Comparison of ENCODE assay signal across 11 mouse cellular contexts in the genomic region with DNA sequence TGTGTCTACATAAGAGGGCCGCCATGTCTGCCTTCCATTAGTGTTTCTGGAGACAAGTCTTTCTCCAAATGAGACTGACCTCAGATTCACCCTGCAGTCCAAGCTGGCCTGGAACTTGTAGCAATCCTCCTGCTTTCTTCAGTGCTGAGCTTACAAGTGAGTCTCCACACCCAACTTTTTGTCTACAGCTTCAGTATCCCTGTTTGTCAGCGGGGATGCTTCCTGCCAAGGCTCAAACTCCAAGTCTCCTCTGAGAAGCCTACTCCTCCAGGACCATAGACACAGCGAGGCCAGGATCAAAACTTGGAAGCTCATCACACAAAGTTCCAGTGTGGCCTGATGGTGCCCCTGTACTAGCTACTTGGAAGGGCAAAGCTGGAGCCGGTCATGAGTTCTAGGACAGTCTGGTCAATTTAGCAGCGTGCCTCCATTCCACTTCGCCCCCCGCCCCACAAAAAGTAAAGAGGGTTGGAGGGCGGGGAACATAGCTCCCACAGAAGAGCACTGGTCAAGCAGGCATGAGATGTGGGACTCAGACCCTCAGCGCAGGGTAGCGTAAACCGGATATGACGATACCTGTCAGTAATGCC. TPM values are rescaled to one million over a fixed set of nuclear protein-coding genes. Genes with fewer than 3 reads are reported as not detected.
DNase-seq lines count a peak whose midpoint lies in the region; ATAC-seq and TF ChIP-seq lines count a peak whose summit lies in the region.
"Had no signal": no experiment of that assay in that cellular context is flagged by ENCODE, and none has a peak within 500 bp of the region (broad histone marks: within the 10 kb centered on the region; RNA-seq: fewer than 3 reads in every experiment).

No protein-coding gene starts in this region.

- TF ChIP-seq CTCF in heart, adult 2 months (IDR thresholded peaks at IDR 0.05) = no peak
- TF ChIP-seq CTCF in lung, embryonic 14.5 days (IDR thresholded peaks at IDR 0.05; ENCODE audit: low read depth) = no peak
- TF ChIP-seq CTCF in liver, postnatal 0 days (IDR thresholded peaks at IDR 0.05; ENCODE audit: low read depth) = no peak

- ATAC-seq in lung, embryonic 14.5 days (ENCODE audit: insufficient read depth) = no peak
- ATAC-seq in embryonic facial prominence, embryonic 13.5 days (ENCODE audit: insufficient number of reproducible peaks, insufficient read depth, low FRiP score, low TSS enrichment, low read depth) = no peak
- ATAC-seq in liver, postnatal 0 days = no peak
- no peak for ATAC-seq in CD4-positive, CD25-positive, alpha-beta regulatory T cell, adult 4 months

- intact Hi-C loops in heart, adult 2 months (cut with DNase I) = no loop called here

- 93% methylated on average over 12 of the region's 12 CpGs for WGBS in heart, adult 2 months
- WGBS in lung, embryonic 14.5 days = 87% methylated on average over 12 of the region's 12 CpGs
- 92% methylated on average over 12 of the region's 12 CpGs for WGBS in embryonic facial prominence, embryonic 13.5 days
- 91% methylated on average over 12 of the region's 12 CpGs for WGBS in liver, postnatal 0 days (ENCODE audit: insufficient replicate concordance)

- no peaks in the 10 kb centered on the region for H3K79me2 ChIP-seq in heart, adult 2 months (replicated peaks; ENCODE audit: control insufficient read depth, insufficient read depth, low read length)

- no peak for TF ChIP-seq EP300 in heart, adult 2 months (IDR thresholded peaks at IDR 0.05; ENCODE audit: insufficient read depth, low read depth, low read length)
- TF ChIP-seq EP300 in liver, postnatal 0 days (IDR thresholded peaks at IDR 0.05; ENCODE audit: low read depth) = no peak

- H3K27me3 ChIP-seq in heart, adult 2 months (ENCODE audit: control insufficient read depth, insufficient read depth, low read length) = no peaks in the 10 kb centered on the region
- H3K27me3 ChIP-seq in lung, embryonic 14.5 days (ENCODE audit: insufficient read depth, low read length) = no peaks in the 10 kb centered on the region
- H3K27me3 ChIP-seq in embryonic facial prominence, embryonic 13.5 days = no peaks in the 10 kb centered on the region
- H3K27me3 ChIP-seq in liver, postnatal 0 days (ENCODE audit: insufficient read depth, low read length) = no peaks in the 10 kb centered on the region
- H3K27me3 ChIP-seq: limb, embryonic 12.5 days had no signal

- no peaks in the 10 kb centered on the region for H3K36me3 ChIP-seq in heart, adult 2 months (ENCODE audit: control insufficient read depth, insufficient read depth, low read length)
- H3K36me3 ChIP-seq in lung, embryonic 14.5 days (ENCODE audit: insufficient read depth) = no peaks in the 10 kb centered on the region
- H3K36me3 ChIP-seq in embryonic facial prominence, embryonic 13.5 days = no peaks in the 10 kb centered on the region
- H3K36me3 ChIP-seq in liver, postnatal 0 days (replicated peaks; ENCODE audit: insufficient read depth, low read length) = no peaks in the 10 kb centered on the region
- H3K36me3 ChIP-seq: limb, embryonic 12.5 days had no signal

- no peak overlapping the region for H3K4me3 ChIP-seq in heart, adult 2 months
- H3K4me3 ChIP-seq in lung, embryonic 14.5 days (ENCODE audit: low read depth, low read length) = no peak overlapping the region
- no peak overlapping the region for H3K4me3 ChIP-seq in embryonic facial prominence, embryonic 13.5 days
- H3K4me3 ChIP-seq in liver, postnatal 0 days (ENCODE audit: low read depth, low read length) = no peak overlapping the region
- H3K4me3 ChIP-seq: limb, embryonic 12.5 days had no signal

- DNase-seq in heart, adult 2 months = no peak
- no peak for DNase-seq in heart, adult 9 months (ENCODE audit: low spot score in 2 of 2)
- no peak for DNase-seq in lung, embryonic 14.5 days
- no peak for DNase-seq in lung, postnatal 25 days (ENCODE audit: low spot score)
- no peak for DNase-seq in liver, postnatal 0 days
- DNase-seq in layer of hippocampus, postnatal 10 days (ENCODE audit: low spot score in 2 of 2) = no peak
- DNase-seq: gastrocnemius, postnatal 14 days; kidney, postnatal 10 days had no signal

- no peak for TF ChIP-seq POLR2A in heart, adult 2 months (IDR thresholded peaks at IDR 0.05; ENCODE audit: insufficient read depth, low read depth, low read length)

- H3K4me2 ChIP-seq in lung, embryonic 14.5 days = no peak overlapping the region
- H3K4me2 ChIP-seq in embryonic facial prominence, embryonic 13.5 days = no peak overlapping the region
- H3K4me2 ChIP-seq in liver, postnatal 0 days (ENCODE audit: low read depth, low read length) = no peak overlapping the region
- H3K4me2 ChIP-seq: limb, embryonic 12.5 days had no signal

- peaks cover 10% of the 10 kb centered on the region for H3K4me1 ChIP-seq in heart, adult 2 months (ENCODE audit: control insufficient read depth, insufficient read depth, low read length)
- peaks cover 17% of the 10 kb centered on the region; the same call in 1 of the 2 replicates for H3K4me1 ChIP-seq in lung, embryonic 14.5 days (ENCODE audit: insufficient read depth)
- peaks cover 26% of the 10 kb centered on the region for H3K4me1 ChIP-seq in embryonic facial prominence, embryonic 13.5 days
- peaks cover 41% of the 10 kb centered on the region for H3K4me1 ChIP-seq in liver, postnatal 0 days (ENCODE audit: insufficient read depth)

- peak overlapping the region; percentile 84 for H3K27ac ChIP-seq in heart, adult 2 months
- peak overlapping the region; percentile 91; the same call in 1 of the 2 replicates for H3K27ac ChIP-seq in lung, embryonic 14.5 days (ENCODE audit: low read depth)
- H3K27ac ChIP-seq in embryonic facial prominence, embryonic 13.5 days = no peak overlapping the region
- peak overlapping the region; percentile 78 for H3K27ac ChIP-seq in liver, postnatal 0 days (ENCODE audit: low read depth)

- no peaks in the 10 kb centered on the region for H3K9me3 ChIP-seq in lung, embryonic 14.5 days (ENCODE audit: low read depth, low read length)
- no peaks in the 10 kb centered on the region for H3K9me3 ChIP-seq in embryonic facial prominence, embryonic 13.5 days
- no peaks in the 10 kb centered on the region for H3K9me3 ChIP-seq in liver, postnatal 0 days (ENCODE audit: low read length)
- H3K9me3 ChIP-seq: limb, embryonic 12.5 days had no signal

- H3K9ac ChIP-seq in heart, adult 2 months (ENCODE audit: low read depth, low read length) = no peak overlapping the region
- no peak overlapping the region for H3K9ac ChIP-seq in lung, embryonic 14.5 days
- 0 out of 2 replicates have a peak overlapping the region, but pooled peaks have one; percentile 6 for H3K9ac ChIP-seq in embryonic facial prominence, embryonic 13.5 days
- no peak overlapping the region for H3K9ac ChIP-seq in liver, postnatal 0 days (replicated peaks)
- H3K9ac ChIP-seq: limb, embryonic 12.5 days had no signal

RNA-seq across cellular contexts. Expression of gene Actb, which starts 20.9 kb away (rescaled TPM):
- 100 to 1,000 TPM; 679 to 987 TPM for total RNA-seq in heart, adult 2 months (2021)
- polyA plus RNA-seq in heart, adult 2 months (2012; rRNA removed) = 1,148 and 1,181 TPM in 2 replicates
- 16,801 and 17,929 TPM in 2 replicates for polyA plus RNA-seq in lung, embryonic 14.5 days (2014; fragmentation: Nextera tagmentation; extraction: Ambion mirVana)
- 14,475 and 16,597 TPM in 2 replicates for polyA plus RNA-seq in embryonic facial prominence, embryonic 13.5 days (2015; fragmentation: Nextera tagmentation; extraction: Ambion mirVana)
- 6,710 and 7,738 TPM in 2 replicates for polyA plus RNA-seq in liver, postnatal 0 days (2015; fragmentation: Nextera tagmentation; extraction: Ambion mirVana)
- polyA plus RNA-seq in CD4-positive, CD25-positive, alpha-beta regulatory T cell, adult 4 months (2017; shearing (Covaris generic)) = over 10,000 TPM; 21,144 to 46,167 TPM
- 1,000 to 10,000 TPM; 4,137 to 4,167 TPM for total RNA-seq in layer of hippocampus, postnatal 10 days (2021)

RNA-seq across cellular contexts. Expression of gene Fbxl18, which starts 32.2 kb away (rescaled TPM):
- 1 to 10 TPM; 4.0 to 4.5 TPM for total RNA-seq in heart, adult 2 months (2021)
- polyA plus RNA-seq in heart, adult 2 months (2012; rRNA removed) = 6.9 and 7.6 TPM in 2 replicates
- polyA plus RNA-seq in lung, embryonic 14.5 days (2014; fragmentation: Nextera tagmentation; extraction: Ambion mirVana) = 11.2 and 11.8 TPM in 2 replicates
- polyA plus RNA-seq in embryonic facial prominence, embryonic 13.5 days (2015; fragmentation: Nextera tagmentation; extraction: Ambion mirVana) = 15.0 and 15.7 TPM in 2 replicates
- 1.8 and 3.2 TPM in 2 replicates for polyA plus RNA-seq in liver, postnatal 0 days (2015; fragmentation: Nextera tagmentation; extraction: Ambion mirVana)
- 1 to 10 TPM; 3.9 to 8.6 TPM for polyA plus RNA-seq in CD4-positive, CD25-positive, alpha-beta regulatory T cell, adult 4 months (2017; shearing (Covaris generic))
- total RNA-seq in layer of hippocampus, postnatal 10 days (2021) = 10 to 100 TPM; 38.5 to 40.1 TPM

RNA-seq across cellular contexts. Expression of gene Fscn1, which starts 32.7 kb away (rescaled TPM):
- 10 to 100 TPM; 18.7 to 22.5 TPM for total RNA-seq in heart, adult 2 months (2021)
- 37.0 and 47.7 TPM in 2 replicates for polyA plus RNA-seq in heart, adult 2 months (2012; rRNA removed)
- 331 and 347 TPM in 2 replicates for polyA plus RNA-seq in lung, embryonic 14.5 days (2014; fragmentation: Nextera tagmentation; extraction: Ambion mirVana)
- polyA plus RNA-seq in embryonic facial prominence, embryonic 13.5 days (2015; fragmentation: Nextera tagmentation; extraction: Ambion mirVana) = 392 and 441 TPM in 2 replicates
- 6.9 and 7.3 TPM in 2 replicates for polyA plus RNA-seq in liver, postnatal 0 days (2015; fragmentation: Nextera tagmentation; extraction: Ambion mirVana)
- polyA plus RNA-seq in CD4-positive, CD25-positive, alpha-beta regulatory T cell, adult 4 months (2017; shearing (Covaris generic)) = under 1 TPM; 0.36 to 0.58 TPM
- total RNA-seq in layer of hippocampus, postnatal 10 days (2021) = 100 to 1,000 TPM; 420 to 424 TPM
